Mouse (Mus musculus) T-helper 1 cell (primary cell): ENCODE results near the gene Rasal1.

Experiments used
- in situ Hi-C: fragments of 300-600 bp; cut with MboI, MseI; formaldehyde crosslinking; loops from one replicate; pipeline ENCODE4 v1.15.1; 2025; ENCODE audit warnings: high pct_unique_total_duplicates

Rasal1 gene

GRCm38 (mm10) chr5:120621846-120622197, 26.8 kb upstream of the Rasal1 start:
- in situ Hi-C loops: loop anchor here (5.0 kb wide), 2 partner anchors 40 to 90 kb away; partner anchors contain the start of gene Dtx1

DNA sequence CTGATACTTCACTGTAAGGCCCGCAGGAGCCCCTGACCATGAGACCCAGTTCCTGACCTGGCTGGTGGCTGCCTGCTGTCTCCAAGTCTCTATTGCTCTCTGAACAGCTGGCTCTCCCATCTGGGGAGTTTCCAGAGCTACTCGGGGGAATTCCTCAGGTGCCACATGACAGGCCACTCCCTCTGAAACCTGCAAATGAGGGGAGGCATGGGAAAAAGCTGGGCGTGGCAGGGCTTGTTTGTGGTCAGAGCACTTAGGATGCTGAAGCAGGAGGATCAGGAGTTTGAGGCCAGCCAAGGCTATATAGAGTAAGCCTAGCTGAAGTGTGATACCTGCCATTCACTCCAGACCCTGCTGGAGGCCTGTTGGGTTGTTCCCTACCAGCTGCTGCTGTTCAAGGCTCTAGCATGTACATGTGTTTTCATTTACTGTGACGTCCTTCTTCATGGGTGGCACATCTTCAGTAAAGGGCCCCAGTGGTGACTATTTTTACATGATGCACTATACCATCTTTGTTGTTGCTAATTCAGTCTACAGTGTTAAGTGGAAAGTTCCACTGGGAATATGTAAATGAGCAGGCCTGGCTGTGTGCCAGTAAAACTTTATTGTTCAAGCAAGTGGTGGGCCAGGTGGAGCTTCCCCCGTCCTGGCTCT, 26.3 kb upstream of the Rasal1 start:
- in situ Hi-C loops: loop anchor here (5.0 kb wide), 2 partner anchors 40 to 90 kb away; partner anchors contain the start of gene Dtx1

DNA sequence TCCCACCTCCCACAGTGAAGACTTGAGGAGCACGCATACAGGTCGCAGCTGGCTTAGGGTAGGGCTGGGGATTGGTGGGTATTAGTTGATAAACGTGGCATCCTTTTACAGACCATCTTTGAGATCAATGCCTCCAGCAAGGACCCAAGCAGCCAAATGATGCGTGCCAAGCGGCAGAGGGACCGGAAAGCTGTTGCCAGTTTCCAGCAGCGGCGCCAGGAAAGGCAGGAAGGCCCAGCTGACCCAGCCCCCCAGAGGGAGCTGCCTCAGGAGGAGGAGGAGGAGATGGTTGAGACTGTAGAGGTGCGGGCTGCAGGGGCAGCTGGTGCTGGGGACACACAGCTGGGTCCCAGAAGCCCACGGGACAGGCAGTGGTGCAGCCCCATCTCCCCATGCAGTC, 24.2 kb upstream of the Rasal1 start:
- in situ Hi-C loops: loop anchor here (5.0 kb wide), 2 partner anchors 38 to 88 kb away; partner anchors contain the start of gene Dtx1

GRCm38 (mm10) chr5:120626399-120626798, 22.2 kb upstream of the Rasal1 start:
- in situ Hi-C loops: no loop called here

- in situ Hi-C loops: no loop called here
These were observed 20.9 kb upstream of the Rasal1 start for GRCm38 (mm10) chr5:120627515-120628300.

GRCm38 (mm10) chr5:120628624-120629023, 20.0 kb upstream of the Rasal1 start:
- in situ Hi-C loops: no loop called here

- in situ Hi-C loops: no loop called here
These were observed 17.5 kb upstream of the Rasal1 start for GRCm38 (mm10) chr5:120631128-120631527.

DNA sequence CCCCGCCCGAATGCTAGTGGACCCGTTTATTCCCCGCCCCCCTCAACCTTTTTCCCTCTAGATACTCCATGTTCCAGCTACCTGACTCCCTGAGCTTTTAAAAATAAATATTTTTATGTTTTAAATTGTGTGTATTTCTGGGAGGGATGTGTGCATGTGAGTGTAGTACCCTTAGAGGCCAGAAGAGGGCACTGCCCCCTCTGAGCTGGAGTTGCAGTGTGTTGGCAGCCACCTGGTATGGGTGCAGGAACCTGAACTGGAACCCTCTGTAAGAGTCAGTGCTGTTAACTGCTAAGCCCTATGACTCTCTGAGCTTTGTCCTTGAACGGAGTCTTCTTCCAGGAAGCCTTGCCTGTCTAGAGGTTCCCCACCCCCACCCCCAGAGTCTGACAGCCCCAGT, 16.7 kb upstream of the Rasal1 start:
- in situ Hi-C loops: no loop called here

GRCm38 (mm10) chr5:120634131-120634530, 14.5 kb upstream of the Rasal1 start, which contains the start of gene Cfap73:
Gene Cfap73 (minus strand): TSS chr5:120634235.
- in situ Hi-C loops: no loop called here

GRCm38 (mm10) chr5:120634860-120635259, 13.8 kb upstream of the Rasal1 start:
- in situ Hi-C loops: no loop called here

DNA sequence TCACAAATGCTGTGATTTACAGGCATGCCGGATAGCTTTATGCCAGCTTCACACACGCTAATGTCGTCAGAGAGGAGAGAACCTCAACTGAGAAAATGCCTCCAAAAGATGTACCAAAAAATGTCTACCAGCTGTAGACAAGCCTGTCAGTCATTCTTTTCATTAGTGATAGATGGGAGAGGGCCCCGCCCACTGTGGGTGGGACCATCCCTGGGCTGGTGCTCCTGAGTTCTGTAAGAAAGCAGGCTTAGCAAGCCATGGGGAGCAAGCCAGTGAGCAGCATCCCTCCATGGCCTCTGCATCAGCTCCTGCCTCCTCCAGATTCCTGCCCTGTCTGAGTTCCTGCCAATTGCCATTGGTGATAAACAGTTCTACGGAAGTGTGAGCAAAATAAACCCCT, 13.0 kb upstream of the Rasal1 start:
- in situ Hi-C loops: no loop called here

- in situ Hi-C loops: no loop called here
These were observed 8.5 kb upstream of the Rasal1 start for GRCm38 (mm10) chr5:120640094-120640493.

DNA sequence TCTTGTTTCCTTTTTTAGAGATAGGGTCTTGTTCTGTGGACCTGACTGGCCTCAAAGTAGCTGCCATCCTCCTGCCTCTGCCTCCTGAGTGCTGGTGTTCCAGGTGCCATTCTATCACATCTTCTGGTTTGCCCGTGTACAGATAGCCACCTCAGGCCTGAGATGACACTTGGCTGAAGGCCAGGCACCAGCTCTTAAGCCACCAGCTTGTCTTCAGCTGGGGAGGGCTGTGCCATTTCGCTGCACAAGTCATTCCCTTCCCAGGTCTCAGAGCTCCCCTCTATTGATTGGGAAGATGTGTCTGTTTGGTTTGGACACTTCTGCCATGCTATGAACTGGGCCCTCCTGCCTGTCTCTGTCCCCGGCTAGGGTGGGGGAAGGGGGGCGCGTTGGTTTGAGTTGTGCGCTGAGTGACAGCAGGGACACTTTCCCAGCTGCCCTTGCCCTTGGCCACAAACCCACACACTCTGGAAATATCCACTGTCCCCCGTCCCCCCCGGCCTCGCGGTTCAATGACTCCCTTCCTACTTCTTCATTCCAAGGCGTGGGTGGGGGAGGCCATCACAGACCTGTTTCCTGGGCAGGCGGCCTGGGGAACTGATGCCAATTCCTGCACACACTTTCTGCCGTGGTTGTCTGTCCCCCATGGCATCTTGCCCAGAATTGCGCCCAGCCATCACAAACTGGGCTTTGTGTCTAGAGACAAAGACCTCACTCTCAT, 5.1 kb upstream of the Rasal1 start:
- in situ Hi-C loops: no loop called here

DNA sequence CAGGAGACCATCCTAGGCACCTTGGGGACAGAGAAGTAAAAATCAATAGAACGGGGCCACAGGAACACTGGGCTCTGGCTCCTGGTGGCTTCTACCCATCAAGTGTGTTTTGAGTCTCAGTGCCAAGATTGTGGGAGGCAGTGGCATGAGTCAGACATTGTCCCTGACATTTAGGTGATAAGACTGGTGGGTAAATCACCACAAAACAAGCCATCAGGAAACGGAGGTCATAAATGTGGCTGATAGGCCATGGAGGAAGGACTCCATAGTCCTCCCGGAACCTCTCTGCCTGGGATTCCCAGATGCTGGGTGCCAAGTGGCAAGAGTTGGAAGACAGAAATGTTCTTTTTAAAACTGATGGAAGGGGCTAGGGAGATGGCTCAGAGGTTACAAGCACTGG, 4.4 kb upstream of the Rasal1 start:
- in situ Hi-C loops: no loop called here

GRCm38 (mm10) chr5:120645851-120646250, 2.8 kb upstream of the Rasal1 start:
- in situ Hi-C loops: no loop called here

DNA sequence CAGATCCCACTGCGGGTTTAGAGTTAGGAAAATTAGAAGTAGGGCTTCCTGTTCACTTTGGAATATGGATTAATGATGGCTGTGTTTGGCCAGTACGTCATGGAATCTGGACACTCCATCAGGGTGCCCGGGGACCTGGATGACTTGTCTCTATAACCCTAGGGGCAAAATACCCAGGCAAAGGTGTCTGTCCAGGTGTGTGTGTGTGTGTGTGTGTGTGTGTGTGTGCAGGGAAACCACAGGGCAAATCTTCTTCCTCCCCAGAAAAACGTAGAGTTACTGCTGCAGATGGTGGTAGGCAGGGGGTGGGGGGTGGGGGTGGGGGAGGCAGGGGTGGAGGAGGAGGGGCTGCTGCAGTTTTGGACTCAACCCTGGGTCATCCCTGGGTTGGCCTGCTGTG, 1.3 kb upstream of the Rasal1 start:
- in situ Hi-C loops: no loop called here

DNA sequence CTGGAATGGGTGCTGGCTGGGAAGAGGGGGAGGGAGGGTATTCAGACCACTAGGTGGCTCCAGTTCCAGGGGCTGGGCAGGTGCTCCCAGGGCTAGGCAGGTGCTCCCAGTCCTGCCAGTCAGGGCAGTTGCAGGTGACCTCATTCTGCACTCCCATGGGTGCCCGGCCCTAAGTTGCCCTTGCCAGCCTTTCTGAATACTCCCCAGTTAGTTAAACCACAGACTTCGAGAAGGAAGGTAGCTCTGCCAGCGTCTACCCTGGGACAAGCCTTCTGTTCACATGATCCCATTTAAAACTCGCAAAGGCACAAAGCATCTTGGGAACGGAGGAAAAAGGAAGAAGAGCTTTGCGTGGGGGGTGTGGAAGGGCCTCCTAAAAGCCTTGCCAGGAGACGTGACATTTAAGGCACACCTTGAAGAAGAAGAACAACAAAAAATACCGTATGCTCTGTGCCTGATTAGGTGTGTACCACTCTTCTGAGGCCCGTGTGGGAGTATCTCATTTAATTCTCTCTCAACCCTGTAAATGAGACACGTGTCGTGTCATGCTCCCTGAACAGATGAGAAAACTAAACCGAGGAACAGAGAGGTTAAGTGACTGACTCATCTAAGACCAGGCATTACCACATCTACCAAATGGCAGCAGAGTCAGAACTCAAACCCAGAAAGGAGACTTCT, 659 bp upstream of the Rasal1 start:
- in situ Hi-C loops: no loop called here

GRCm38 (mm10) chr5:120649374-120649933, 842 bp downstream of the Rasal1 start:
- in situ Hi-C loops: no loop called here

GRCm38 (mm10) chr5:120649938-120650337, 1.3 kb downstream of the Rasal1 start:
- in situ Hi-C loops: no loop called here

GRCm38 (mm10) chr5:120651230-120651629, 2.6 kb downstream of the Rasal1 start:
- in situ Hi-C loops: no loop called here

GRCm38 (mm10) chr5:120652915-120653701, 4.5 kb downstream of the Rasal1 start:
- in situ Hi-C loops: no loop called here
